Mouse (Mus musculus) liver, postnatal 0 days (tissue): ENCODE results near the gene Secisbp2. TPM values are rescaled to one million over a fixed set of nuclear protein-coding genes. Genes with fewer than 3 reads are reported as not detected.

Source experiments
- ATAC-seq: fragments of 200-750 bp; cut with Nextera tagmentation; 2 replicates; pipeline ENCODE4 v1.8.0; 2017; ENCODE audit warnings: mild to moderate bottlenecking, moderate library complexity
- DNase-seq: peaks from one replicate; pipeline ENCODE4 v3.0.0-alpha.2; 2016
- H3K27ac ChIP-seq: fragments of 300-500 bp; sonication (generic); 2 replicates; pipeline ENCODE4 v1.5.1; 2014; ENCODE audit warnings: antibody characterized with exemption, moderate library complexity, mild to moderate bottlenecking, low read depth
- H3K27me3 ChIP-seq: fragments of 300-500 bp; sonication (generic); 2 replicates; pipeline ENCODE4 v1.6.1; 2014; ENCODE audit warnings: low read length, control low read depth, mixed read lengths; ENCODE audit not compliant: insufficient read depth
- H3K36me3 ChIP-seq: fragments of 300-500 bp; sonication (generic); replicated peaks from 2 replicates; pipeline ENCODE4 v1.6.1; 2014; ENCODE audit warnings: mild to moderate bottlenecking, control low read depth, low read length, moderate library complexity, mixed read lengths; ENCODE audit not compliant: insufficient read depth
- H3K4me1 ChIP-seq: fragments of 300-500 bp; sonication (generic); 2 replicates; pipeline ENCODE4 v1.6.1; 2014; ENCODE audit warnings: antibody characterized with exemption, mild to moderate bottlenecking, control low read depth; ENCODE audit not compliant: insufficient read depth
- H3K4me2 ChIP-seq: fragments of 300-500 bp; sonication (generic); 2 replicates; pipeline ENCODE4 v1.6.1; 2014; ENCODE audit warnings: low read depth, mild to moderate bottlenecking, low read length, moderate library complexity, mixed read lengths
- H3K4me3 ChIP-seq: fragments of 300-500 bp; sonication (generic); 2 replicates; pipeline ENCODE4 v1.5.1; 2014; ENCODE audit warnings: low read depth, low read length
- H3K9ac ChIP-seq: fragments of 300-500 bp; sonication (generic); replicated peaks from 2 replicates; pipeline ENCODE4 v1.6.1; 2014; ENCODE audit warnings: mild to moderate bottlenecking, moderate library complexity
- H3K9me3 ChIP-seq: fragments of 300-500 bp; sonication (generic); 2 replicates; pipeline ENCODE4 v1.6.1; 2016; ENCODE audit warnings: mild to moderate bottlenecking, control low read depth, low read length, mixed read lengths
- CTCF ChIP-seq: sonication (generic); IDR thresholded peaks from 2 replicates; pipeline ENCODE4 v1.5.1; 2016; ENCODE audit warnings: antibody characterized with exemption, low read depth
- EP300 ChIP-seq: IDR thresholded peaks from 2 replicates; pipeline ENCODE4 v1.6.1; 2016; ENCODE audit warnings: antibody characterized with exemption, low read depth, mild to moderate bottlenecking
- WGBS: fragments of 180-500 bp; shearing (Covaris S2); extraction: QIAGEN DNeasy Blood & Tissue Kit; methylation state at CpG from one replicate; pipeline ENCODE4 v1.1.7; 2014; ENCODE audit not compliant: insufficient replicate concordance; 5-methylcytosine and 5-hydroxymethylcytosine counted together
- polyA plus RNA-seq: library from polyadenylated mRNA; unstranded; fragments of >200 nt; fragmentation: Nextera tagmentation; extraction: Ambion mirVana; gene quantifications from 2 replicates; pipeline ENCODE4 v1.2.1, GENCODE M21; 2015

The Secisbp2 gene
- polyA plus RNA-seq, 1 experiment from 2014 or later, result 12.2 TPM

DNA sequence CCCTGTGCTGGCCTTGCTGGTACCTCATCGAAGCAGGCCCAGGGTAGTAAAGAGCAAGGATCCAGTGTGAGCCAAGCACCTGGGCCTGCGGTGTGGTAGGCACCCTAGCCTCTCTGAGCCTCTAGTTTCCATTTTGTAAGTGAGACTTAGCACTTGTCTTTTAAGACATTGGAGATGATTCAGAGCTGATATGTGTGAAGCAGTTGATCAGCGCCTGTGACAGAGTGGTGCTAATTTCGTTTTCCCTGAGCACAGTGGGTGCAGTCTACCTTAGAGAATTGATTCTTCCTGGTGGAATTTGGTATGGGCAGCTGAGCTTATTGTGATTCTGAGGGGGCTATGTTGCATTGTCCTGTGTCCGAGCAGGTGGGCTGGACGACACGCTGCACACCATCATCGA, 30.1 kb downstream of the Secisbp2 start:
- Histone ChIP-seq H3K4me2 (no peak overlapping the region), H3K9me3 (no peaks in the 10 kb centered on the region), H3K9ac (no peak overlapping the region), H3K4me1 (peaks cover 2% of the 10 kb centered on the region; the same call in 1 of the 2 replicates), H3K27ac (no peak overlapping the region), H3K36me3 (peaks cover 88% of the 10 kb centered on the region), H3K27me3 (no peaks in the 10 kb centered on the region), H3K4me3 (no peak overlapping the region)
- TF ChIP-seq EP300 (no peak), CTCF (no peak)
- WGBS, result 93% methylated on average over 8 of the region's 8 CpGs
- ATAC-seq (no peak), DNase-seq (no peak)

DNA sequence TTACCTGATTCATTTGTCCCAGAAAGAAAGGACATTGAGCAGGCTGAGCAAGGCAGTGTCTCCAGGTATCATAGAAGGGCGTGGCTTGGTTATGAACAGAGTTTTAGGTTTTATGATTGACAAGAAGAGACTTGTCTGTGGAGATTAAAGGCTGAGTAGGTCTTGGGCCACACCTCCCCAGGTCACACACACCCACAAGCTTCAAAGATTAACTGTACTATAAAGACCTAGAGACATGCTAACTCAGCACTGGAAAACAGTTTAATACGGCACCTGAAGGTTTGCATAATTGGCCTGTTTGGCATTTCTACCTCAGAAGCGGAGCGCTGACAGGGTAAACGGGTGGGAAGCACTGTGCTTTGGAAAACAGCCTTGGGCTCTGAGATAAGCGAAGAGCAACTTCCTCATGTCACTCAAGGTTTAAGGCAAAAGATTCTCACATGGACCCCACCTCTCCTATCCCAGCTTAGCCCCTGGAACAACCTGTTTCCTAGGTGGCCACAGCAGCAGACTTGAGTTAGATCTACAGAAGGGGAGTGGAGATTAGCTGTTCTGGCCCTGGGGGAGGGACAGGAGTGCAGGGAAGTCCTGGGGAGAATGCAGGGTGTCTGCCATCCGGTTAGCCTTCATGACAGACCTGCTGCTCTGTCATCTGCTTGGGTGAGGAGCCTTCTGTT, 33.9 kb downstream of the Secisbp2 start:
- H3K36me3 ChIP-seq, result peaks cover 71% of the 10 kb centered on the region
- DNase-seq, result no peak
- H3K9me3 ChIP-seq, result no peaks in the 10 kb centered on the region
- H3K4me3 ChIP-seq, result no peak overlapping the region
- 63% methylated on average over 7 of the region's 7 CpGs for WGBS
- 0 out of 2 replicates have a peak, but pooled peaks cover 7% of the 10 kb centered on the region for H3K4me1 ChIP-seq
- TF ChIP-seq EP300 (peak; percentile 37; the same call in 1 of the 2 replicates), CTCF (no peak)
- peak; percentile 74 for ATAC-seq
- H3K9ac ChIP-seq, result no peak overlapping the region
- no peak overlapping the region for H3K27ac ChIP-seq
- no peak overlapping the region for H3K4me2 ChIP-seq
- no peaks in the 10 kb centered on the region for H3K27me3 ChIP-seq

DNA sequence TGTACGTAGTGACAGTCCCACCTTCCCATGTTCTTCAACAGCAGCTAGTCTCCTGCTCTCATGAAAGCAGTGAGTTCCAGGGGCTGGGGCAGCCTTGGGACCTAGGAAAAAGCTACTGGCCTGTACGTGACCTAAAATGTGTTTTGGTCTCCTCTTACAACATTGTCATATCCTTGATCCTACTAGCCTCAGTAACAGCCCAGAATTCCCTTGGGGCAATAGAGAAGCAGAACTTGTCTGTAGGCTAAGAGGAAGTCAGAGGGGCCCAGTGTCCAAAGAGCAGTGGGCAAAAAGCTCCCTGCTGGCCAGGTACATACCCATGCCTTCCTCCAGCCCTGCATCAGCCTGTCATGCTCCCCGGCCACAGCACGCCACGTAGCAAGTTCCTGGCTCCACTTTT, 35.5 kb downstream of the Secisbp2 start:
- Histone ChIP-seq H3K4me1 (0 out of 2 replicates have a peak, but pooled peaks cover 7% of the 10 kb centered on the region), H3K4me2 (no peak overlapping the region), H3K4me3 (no peak overlapping the region), H3K9me3 (no peaks in the 10 kb centered on the region), H3K27ac (no peak overlapping the region), H3K9ac (no peak overlapping the region), H3K36me3 (peaks cover 58% of the 10 kb centered on the region), H3K27me3 (no peaks in the 10 kb centered on the region)
- WGBS, result 67% methylated on average over 5 of the region's 5 CpGs
- no peak for DNase-seq
- no peak for ATAC-seq
- TF ChIP-seq EP300, result no peak

DNA sequence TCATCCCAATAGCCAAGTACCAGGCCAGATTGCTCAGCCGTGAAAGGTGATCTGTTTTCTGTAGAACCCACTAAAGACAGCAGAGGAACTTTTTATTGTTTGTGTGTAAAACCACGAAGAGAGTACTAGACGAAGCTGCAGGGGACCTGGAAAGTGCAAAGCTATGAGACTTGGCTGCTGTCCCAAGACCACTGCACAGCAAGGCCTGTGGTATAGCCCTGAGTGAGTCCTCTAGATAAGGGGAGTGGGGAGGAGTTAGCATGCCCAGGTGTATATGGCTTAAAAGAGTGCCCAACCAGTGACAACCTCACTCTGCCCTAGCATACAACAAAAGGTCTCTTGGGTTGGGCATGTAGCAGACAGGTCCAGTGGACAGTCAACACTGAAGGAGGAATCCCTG, 37.2 kb downstream of the Secisbp2 start:
- Histone ChIP-seq H3K9me3 (no peaks in the 10 kb centered on the region), H3K4me1 (0 out of 2 replicates have a peak, but pooled peaks cover 7% of the 10 kb centered on the region), H3K36me3 (peaks cover 42% of the 10 kb centered on the region), H3K27ac (no peak overlapping the region), H3K9ac (no peak overlapping the region), H3K27me3 (no peaks in the 10 kb centered on the region), H3K4me2 (no peak overlapping the region), H3K4me3 (no peak overlapping the region)
- TF ChIP-seq CTCF (no peak), EP300 (no peak)
- DNase-seq (no peak), ATAC-seq (no peak)
- WGBS, result 46% methylated on average over 3 of the region's 3 CpGs

DNA sequence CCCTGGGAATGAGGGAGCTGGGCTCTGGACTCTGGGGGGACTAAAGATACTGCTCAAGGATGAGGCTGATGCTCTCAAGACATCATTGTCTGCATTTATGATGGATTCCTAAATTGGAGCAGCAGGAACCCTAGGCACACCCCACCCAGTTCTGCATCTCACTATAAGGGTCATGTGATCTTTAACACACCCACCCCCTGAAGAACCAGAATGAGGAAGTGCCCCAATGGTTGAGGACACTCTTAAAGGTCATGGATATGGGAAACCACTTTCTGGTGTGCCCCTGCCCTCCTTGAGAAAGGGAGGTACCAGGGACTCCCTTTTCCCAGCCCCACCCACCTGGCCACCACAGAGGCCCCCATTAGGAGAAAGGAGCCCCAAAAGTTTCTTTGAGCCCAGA, 45.0 kb downstream of the Secisbp2 start:
- Histone ChIP-seq H3K4me1 (no peaks in the 10 kb centered on the region), H3K36me3 (no peaks in the 10 kb centered on the region), H3K9ac (no peak overlapping the region), H3K4me2 (no peak overlapping the region), H3K27me3 (no peaks in the 10 kb centered on the region), H3K27ac (no peak overlapping the region), H3K4me3 (no peak overlapping the region), H3K9me3 (no peaks in the 10 kb centered on the region)
- TF ChIP-seq EP300 (no peak), CTCF (no peak)
- ATAC-seq (0 out of 2 replicates have a peak, but pooled peaks have one; percentile 27), DNase-seq (no peak)

DNA sequence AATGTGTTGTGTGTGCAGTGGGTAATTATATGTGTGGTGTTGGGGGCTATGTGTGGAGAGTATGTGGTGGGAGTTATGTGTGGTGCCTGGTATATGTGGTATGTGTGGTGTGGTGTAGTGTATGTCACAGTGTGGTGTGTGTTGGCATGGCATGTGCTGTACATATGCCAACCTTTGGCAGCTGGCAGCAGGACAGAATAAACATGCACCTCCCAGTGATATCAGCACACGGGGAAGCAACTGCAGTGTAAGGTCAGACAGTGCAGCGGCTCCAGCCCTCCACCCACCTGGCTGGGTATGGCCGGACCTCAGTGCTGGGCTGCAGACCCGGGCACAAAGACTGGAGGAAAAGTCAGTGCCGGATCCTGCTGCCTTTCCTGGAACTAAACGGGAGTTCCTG, 46.0 kb downstream of the Secisbp2 start:
- no peak for DNase-seq
- no peak overlapping the region for H3K4me3 ChIP-seq
- no peaks in the 10 kb centered on the region for H3K9me3 ChIP-seq
- no peaks in the 10 kb centered on the region for H3K4me1 ChIP-seq
- no peaks in the 10 kb centered on the region for H3K27me3 ChIP-seq
- H3K4me2 ChIP-seq, result no peak overlapping the region
- 61% methylated on average over 6 of the region's 6 CpGs for WGBS
- TF ChIP-seq EP300 (no peak), CTCF (no peak)
- no peak overlapping the region for H3K27ac ChIP-seq
- 0 out of 2 replicates have a peak, but pooled peaks cover 3% of the 10 kb centered on the region for H3K36me3 ChIP-seq
- no peak overlapping the region for H3K9ac ChIP-seq
- ATAC-seq, result no peak

DNA sequence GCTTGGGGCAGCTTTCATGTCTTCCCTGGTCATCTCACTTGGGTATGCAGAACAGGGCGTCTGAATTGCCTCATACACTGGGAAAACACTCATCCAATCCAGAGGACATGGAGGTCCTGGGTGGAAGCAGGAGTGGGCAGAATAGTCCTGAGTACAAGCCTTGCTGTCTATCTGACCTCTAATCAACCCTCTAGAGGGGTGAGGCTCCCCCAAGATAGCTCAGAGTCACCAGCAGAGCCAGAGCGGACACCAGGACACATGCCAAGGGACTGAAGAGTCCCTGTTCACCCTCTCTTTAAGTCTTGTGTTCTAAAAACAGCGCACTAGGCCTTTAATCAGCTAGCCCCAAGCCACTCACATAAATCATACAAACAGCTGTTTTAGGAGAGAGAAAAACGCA, 46.4 kb downstream of the Secisbp2 start:
- Histone ChIP-seq H3K36me3 (peaks cover 7% of the 10 kb centered on the region; the same call in 1 of the 2 replicates), H3K27me3 (no peaks in the 10 kb centered on the region), H3K4me3 (no peak overlapping the region), H3K9me3 (no peaks in the 10 kb centered on the region), H3K4me2 (no peak overlapping the region), H3K27ac (no peak overlapping the region), H3K4me1 (no peaks in the 10 kb centered on the region), H3K9ac (no peak overlapping the region)
- 48% methylated on average over 4 of the region's 4 CpGs for WGBS
- ATAC-seq (no peak), DNase-seq (no peak)
- TF ChIP-seq CTCF (no peak), EP300 (no peak)
